Mouse (Mus musculus) midbrain, embryonic 13.5 days (tissue): ENCODE data around the gene Tut7. TPM values are rescaled to one million over a fixed set of nuclear protein-coding genes. Genes with fewer than 3 reads are reported as not detected.
"Not testable (repeated sequence)": the region's sequence is repeated elsewhere in the genome, so short reads cannot be mapped to it uniquely, and the experiment has no call there.

Experiments
- ATAC-seq: fragments of 200-750 bp; cut with Nextera tagmentation; 2 replicates; pipeline ENCODE4 v1.8.0; 2017; ENCODE audit warnings: mild to moderate bottlenecking, moderate TSS enrichment, moderate library complexity
- H3K27ac ChIP-seq: fragments of 300-500 bp; sonication (generic); 2 replicates; pipeline ENCODE4 v1.5.1; 2015; ENCODE audit warnings: inconsistent platforms, mild to moderate bottlenecking, moderate library complexity
- H3K27me3 ChIP-seq: fragments of 300-500 bp; sonication (generic); 2 replicates; pipeline ENCODE4 v1.6.1; 2015; ENCODE audit warnings: mild to moderate bottlenecking, inconsistent platforms
- H3K36me3 ChIP-seq: fragments of 300-500 bp; sonication (generic); 2 replicates; pipeline ENCODE4 v1.6.1; 2015; ENCODE audit warnings: mild to moderate bottlenecking, inconsistent platforms
- H3K4me1 ChIP-seq: fragments of 300-500 bp; sonication (generic); replicated peaks from 2 replicates; pipeline ENCODE4 v1.6.1; 2015; ENCODE audit warnings: inconsistent platforms
- H3K4me2 ChIP-seq: fragments of 300-500 bp; sonication (generic); replicated peaks from 2 replicates; pipeline ENCODE4 v1.6.1; 2015; ENCODE audit warnings: moderate library complexity, mild to moderate bottlenecking, inconsistent platforms
- H3K4me3 ChIP-seq: fragments of 300-500 bp; sonication (generic); replicated peaks from 2 replicates; pipeline ENCODE4 v1.5.1; 2015; ENCODE audit warnings: mild to moderate bottlenecking, inconsistent platforms
- H3K9ac ChIP-seq: fragments of 300-500 bp; sonication (generic); replicated peaks from 2 replicates; pipeline ENCODE4 v1.6.1; 2015; ENCODE audit warnings: mild to moderate bottlenecking, inconsistent platforms
- H3K9me3 ChIP-seq: fragments of 300-500 bp; sonication (generic); 2 replicates; pipeline ENCODE4 v1.6.1; 2016; ENCODE audit warnings: mild to moderate bottlenecking, inconsistent platforms
- WGBS: fragments of 180-500 bp; shearing (Covaris S2); methylation state at CpG from one replicate; pipeline ENCODE4 v1.1.7; 2015; 5-methylcytosine and 5-hydroxymethylcytosine counted together
- polyA plus RNA-seq: library from polyadenylated mRNA; unstranded; fragments of >200 nt; fragmentation: Nextera tagmentation; extraction: Ambion mirVana; gene quantifications from 2 replicates; pipeline ENCODE4 v1.2.1, GENCODE M21; 2015

Gene Tut7
- polyA plus RNA-seq, 1 experiment from 2014 or later: 58.7 TPM

DNA sequence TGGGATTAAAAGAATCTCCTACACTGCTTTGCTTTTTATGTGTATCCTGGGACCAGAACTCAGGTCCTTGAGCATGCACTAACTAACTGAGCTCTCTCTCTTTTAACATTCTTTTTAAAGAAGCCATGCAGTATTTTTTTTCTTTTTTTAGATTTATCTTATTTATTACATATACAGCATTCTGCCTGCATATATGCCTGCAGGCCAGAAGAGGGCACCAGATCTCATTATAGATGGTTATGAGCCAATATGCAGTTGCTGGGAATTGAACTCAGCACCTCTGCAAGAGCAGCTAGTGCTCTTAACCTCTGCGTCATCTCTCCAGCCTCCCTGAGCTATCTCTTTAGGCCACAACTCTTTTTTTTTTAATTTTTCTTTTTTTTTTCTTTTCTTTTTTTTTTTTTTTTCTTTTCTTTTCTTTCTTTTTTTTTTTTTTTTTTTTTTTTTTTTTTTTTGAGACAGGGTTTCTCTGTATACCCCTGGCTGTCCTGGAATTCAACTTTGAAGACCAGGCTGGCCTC, 43.1 kb downstream of the Tut7 start:
- not testable (repeated sequence) for H3K9me3 ChIP-seq, H3K27me3 ChIP-seq, H3K9ac ChIP-seq, H3K4me1 ChIP-seq, H3K4me2 ChIP-seq, H3K4me3 ChIP-seq, ATAC-seq, H3K27ac ChIP-seq
- H3K36me3 ChIP-seq: peaks cover 95% of the 10 kb centered on the region
- 100% methylated on average over 1 of the region's 1 CpGs for WGBS

DNA sequence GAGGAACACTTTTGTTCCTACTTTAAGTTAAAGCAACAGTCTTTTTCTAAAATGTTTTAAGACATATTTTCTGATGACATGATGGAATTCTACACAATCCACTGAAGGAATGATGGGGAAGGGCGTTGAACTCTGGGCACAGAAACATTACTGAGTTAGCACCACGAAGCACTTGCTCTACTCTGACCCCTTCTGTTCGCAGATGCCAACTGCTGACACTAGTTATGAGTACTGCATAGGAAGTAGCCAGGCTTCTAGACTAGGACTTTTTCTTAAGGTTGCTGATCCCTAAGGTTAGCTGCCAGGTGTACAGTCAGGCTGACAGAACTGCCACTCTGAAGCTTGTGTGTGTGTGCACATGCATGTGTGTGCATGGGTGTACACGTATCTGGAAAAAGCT, 43.7 kb downstream of the Tut7 start:
- ATAC-seq: no peak
- Histone ChIP-seq H3K4me2 (no peak overlapping the region), H3K9me3 (no peaks in the 10 kb centered on the region), H3K36me3 (peaks cover 91% of the 10 kb centered on the region), H3K9ac (no peak overlapping the region), H3K27ac (no peak overlapping the region), H3K4me3 (no peak overlapping the region), H3K4me1 (no peaks in the 10 kb centered on the region), H3K27me3 (no peaks in the 10 kb centered on the region)
- WGBS: 94% methylated on average over 4 of the region's 4 CpGs

GRCm38 (mm10) chr13:59775168-59775567, 47.8 kb downstream of the Tut7 start:
- ATAC-seq: no peak
- Histone ChIP-seq H3K4me1 (peaks cover 13% of the 10 kb centered on the region), H3K27me3 (no peaks in the 10 kb centered on the region), H3K36me3 (peaks cover 79% of the 10 kb centered on the region), H3K4me3 (no peak overlapping the region), H3K4me2 (no peak overlapping the region), H3K27ac (no peak overlapping the region), H3K9me3 (no peaks in the 10 kb centered on the region), H3K9ac (no peak overlapping the region)
- WGBS: 90% methylated on average over 3 of the region's 3 CpGs

DNA sequence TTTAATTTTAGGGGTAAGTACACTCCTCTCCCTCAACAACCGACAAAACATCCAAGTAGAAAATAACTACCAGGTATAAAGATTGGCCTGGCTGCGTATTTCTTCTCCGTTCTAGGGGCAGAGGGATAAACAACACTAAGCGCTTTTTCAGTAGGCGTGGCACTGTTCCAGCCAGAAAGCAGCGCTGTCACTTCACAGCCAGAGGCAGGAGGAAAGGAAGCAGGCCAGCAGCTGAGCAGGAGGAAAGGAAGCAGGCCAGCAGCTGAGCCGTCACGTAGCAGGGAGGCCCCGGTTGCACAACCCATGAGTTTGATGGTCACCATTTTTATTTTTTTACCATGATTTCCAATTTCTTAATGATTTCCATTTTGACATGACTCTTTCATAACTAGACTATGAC, 51.7 kb downstream of the Tut7 start:
- Histone ChIP-seq H3K4me2 (peak overlapping the region; percentile 68), H3K9ac (peak overlapping the region; percentile 75), H3K4me1 (peaks cover 40% of the 10 kb centered on the region), H3K27me3 (no peaks in the 10 kb centered on the region), H3K9me3 (no peaks in the 10 kb centered on the region), H3K36me3 (peaks cover 46% of the 10 kb centered on the region), H3K27ac (peak overlapping the region; percentile 98; the same call in 1 of the 2 replicates), H3K4me3 (peak overlapping the region; percentile 84; the same call in 1 of the 2 replicates)
- WGBS: 79% methylated on average over 9 of the region's 9 CpGs
- no peak for ATAC-seq

DNA sequence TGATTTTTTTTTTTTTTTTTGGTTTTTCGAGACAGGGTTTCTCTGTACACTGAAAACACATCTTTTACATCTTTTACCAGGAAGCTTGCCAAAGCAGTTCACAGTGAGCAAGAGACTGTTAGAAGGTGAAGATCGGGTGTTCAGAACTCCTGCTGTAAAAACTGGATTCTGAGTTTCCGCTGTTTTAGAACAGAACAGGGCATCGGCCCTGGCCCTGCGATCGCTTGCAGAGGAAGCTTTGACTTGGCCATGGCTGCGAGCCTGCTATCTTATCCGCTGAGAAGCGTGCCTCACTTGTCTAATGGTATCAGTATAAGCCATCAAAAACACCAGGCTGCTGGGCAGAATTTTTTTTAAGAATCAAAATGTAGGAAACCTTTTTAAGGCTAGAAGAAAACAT, 52.1 kb downstream of the Tut7 start:
- Histone ChIP-seq H3K9ac (peak overlapping the region; percentile 75), H3K4me1 (peaks cover 44% of the 10 kb centered on the region), H3K36me3 (peaks cover 42% of the 10 kb centered on the region), H3K4me2 (peak overlapping the region; percentile 68), H3K9me3 (no peaks in the 10 kb centered on the region), H3K27me3 (no peaks in the 10 kb centered on the region), H3K4me3 (peak overlapping the region; percentile 84), H3K27ac (peak overlapping the region; percentile 98)
- ATAC-seq: no peak
- WGBS: 78% methylated on average over 9 of the region's 9 CpGs

DNA sequence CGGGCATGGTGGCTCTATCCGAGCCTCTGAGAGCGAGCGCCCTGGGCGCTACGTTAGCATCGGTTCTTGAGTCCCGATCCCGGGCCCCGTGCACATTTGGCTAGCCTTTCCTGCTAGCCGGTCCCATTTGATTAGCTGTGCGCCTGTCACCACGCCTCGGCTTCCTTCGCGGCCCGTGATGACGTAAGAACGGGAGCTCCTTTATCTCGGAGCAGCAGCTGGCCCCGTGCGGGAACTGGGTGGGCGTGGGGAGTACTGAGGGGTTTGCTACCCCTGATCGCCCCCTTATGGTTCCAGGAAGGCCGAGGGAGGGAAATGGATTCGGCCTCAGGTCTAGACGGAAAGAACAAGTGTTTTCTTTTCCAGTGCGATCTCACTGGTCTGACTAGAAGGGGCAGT, 52.8 kb downstream of the Tut7 start:
- H3K4me1 ChIP-seq: peaks cover 47% of the 10 kb centered on the region
- WGBS: under 1% methylated on average over 28 of the region's 28 CpGs
- peak overlapping the region; percentile 68 for H3K4me2 ChIP-seq
- ATAC-seq: peak; percentile 89
- H3K27me3 ChIP-seq: no peaks in the 10 kb centered on the region
- H3K36me3 ChIP-seq: peaks cover 36% of the 10 kb centered on the region
- H3K9ac ChIP-seq: peak overlapping the region; percentile 75
- peak overlapping the region; percentile 98 for H3K27ac ChIP-seq
- H3K9me3 ChIP-seq: no peaks in the 10 kb centered on the region
- H3K4me3 ChIP-seq: peak overlapping the region; percentile 84

- Histone ChIP-seq H3K27ac (peak within 1 kb of the TSS; percentile 98), H3K9ac (peak within 1 kb of the TSS; percentile 87), H3K9me3 (no peaks in the 10 kb centered on the region), H3K27me3 (no peaks in the 10 kb centered on the region), H3K4me3 (peak within 1 kb of the TSS; percentile 84), H3K4me1 (peaks cover 47% of the 10 kb centered on the region), H3K4me2 (peak within 1 kb of the TSS; percentile 68), H3K36me3 (peaks cover 31% of the 10 kb centered on the region)
- peak; percentile 99 for ATAC-seq
- under 1% methylated on average over 91 of the region's 91 CpGs for WGBS
Measured at GRCm38 (mm10) chr13:59769296-59770163, 53.4 kb downstream of the Tut7 start, which contains the start of gene Isca1. Gene Isca1, minus strand, starts transcription at chr13:59769810.

- Histone ChIP-seq H3K9me3 (no peaks in the 10 kb centered on the region), H3K4me1 (peaks cover 47% of the 10 kb centered on the region), H3K4me3 (peak overlapping the region; percentile 84), H3K27ac (no peak overlapping the region; the same call in 1 of the 2 replicates), H3K4me2 (peak overlapping the region; percentile 57), H3K27me3 (no peaks in the 10 kb centered on the region), H3K9ac (peak overlapping the region; percentile 87), H3K36me3 (peaks cover 26% of the 10 kb centered on the region)
- ATAC-seq: no peak
- WGBS: 34% methylated on average over 13 of the region's 13 CpGs
Measured at GRCm38 (mm10) chr13:59768531-59768930, 54.4 kb downstream of the Tut7 start.

DNA sequence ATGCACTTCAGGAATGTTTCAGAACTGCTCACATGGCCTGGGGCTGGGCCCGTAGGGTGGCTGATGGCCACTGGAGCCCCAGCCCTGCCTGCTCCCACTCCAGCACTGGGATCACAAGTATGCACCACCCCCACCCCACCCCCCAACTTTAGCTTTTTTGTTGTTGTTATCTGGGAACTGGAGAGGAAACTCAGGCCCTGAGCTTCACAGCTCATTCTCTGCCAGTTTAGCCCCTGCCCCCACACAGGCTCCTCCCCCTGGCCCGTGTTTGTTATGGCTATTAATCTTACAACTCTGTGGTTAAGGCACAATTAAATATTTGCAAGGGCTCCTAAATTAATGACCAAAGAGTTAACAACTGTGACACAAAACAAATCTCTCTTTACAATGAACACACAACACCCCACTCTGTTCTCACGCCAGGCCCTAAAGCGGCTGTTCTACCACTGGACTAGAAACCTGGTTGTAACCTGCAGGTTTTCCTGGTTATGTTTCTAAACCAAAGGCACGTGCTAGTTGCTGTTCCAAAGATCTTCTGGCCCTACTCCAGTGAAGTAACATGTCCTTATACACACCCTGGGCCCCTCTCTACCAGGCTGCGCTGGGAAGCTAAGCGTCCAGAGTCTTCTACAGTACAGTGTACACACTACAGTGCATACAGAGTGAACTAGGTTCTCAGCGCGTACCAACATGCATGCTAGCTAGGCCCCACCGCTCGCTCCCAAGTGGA, 56.0 kb downstream of the Tut7 start:
- Histone ChIP-seq H3K27ac (no peak overlapping the region), H3K4me2 (peak overlapping the region; percentile 15), H3K27me3 (no peaks in the 10 kb centered on the region), H3K36me3 (peaks cover 18% of the 10 kb centered on the region), H3K9me3 (no peaks in the 10 kb centered on the region), H3K4me3 (no peak overlapping the region), H3K4me1 (peaks cover 47% of the 10 kb centered on the region), H3K9ac (0 out of 2 replicates have a peak overlapping the region, but pooled peaks have one; percentile 2)
- ATAC-seq: no peak
- 85% methylated on average over 11 of the region's 11 CpGs for WGBS

DNA sequence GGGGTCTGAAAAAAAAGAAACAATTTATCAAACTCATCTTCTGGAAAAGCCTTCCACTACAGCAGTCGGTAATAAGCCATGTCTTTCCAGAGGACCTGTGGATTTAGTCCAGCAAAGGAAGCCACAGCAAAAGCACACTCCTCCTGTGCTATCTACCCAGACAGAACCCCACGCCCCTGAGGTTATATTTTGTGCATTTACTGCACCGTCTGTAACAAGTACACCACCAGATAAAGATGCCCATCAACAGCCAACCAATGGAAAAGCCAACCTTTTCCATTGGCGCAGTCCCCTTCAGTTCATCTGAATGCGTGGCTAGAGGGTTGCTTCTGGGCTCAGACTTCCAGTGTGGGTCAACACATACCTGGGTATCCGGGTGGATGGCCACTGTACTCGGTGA, 60.2 kb downstream of the Tut7 start:
- WGBS: 94% methylated on average over 7 of the region's 7 CpGs
- Histone ChIP-seq H3K4me2 (no peak overlapping the region), H3K27ac (no peak overlapping the region), H3K4me1 (peaks cover 22% of the 10 kb centered on the region), H3K36me3 (peaks cover 43% of the 10 kb centered on the region), H3K9me3 (no peaks in the 10 kb centered on the region), H3K27me3 (no peaks in the 10 kb centered on the region), H3K9ac (no peak overlapping the region), H3K4me3 (no peak overlapping the region)
- ATAC-seq: no peak

- H3K36me3 ChIP-seq: peaks cover 60% of the 10 kb centered on the region
- no peak overlapping the region for H3K4me3 ChIP-seq
- no peak overlapping the region for H3K9ac ChIP-seq
- ATAC-seq: no peak
- no peaks in the 10 kb centered on the region for H3K27me3 ChIP-seq
- no peaks in the 10 kb centered on the region for H3K4me1 ChIP-seq
- H3K9me3 ChIP-seq: no peaks in the 10 kb centered on the region
- H3K27ac ChIP-seq: no peak overlapping the region
- 98% methylated on average over 7 of the region's 7 CpGs for WGBS
- H3K4me2 ChIP-seq: no peak overlapping the region
Measured at GRCm38 (mm10) chr13:59756906-59757305, 66.0 kb downstream of the Tut7 start.

DNA sequence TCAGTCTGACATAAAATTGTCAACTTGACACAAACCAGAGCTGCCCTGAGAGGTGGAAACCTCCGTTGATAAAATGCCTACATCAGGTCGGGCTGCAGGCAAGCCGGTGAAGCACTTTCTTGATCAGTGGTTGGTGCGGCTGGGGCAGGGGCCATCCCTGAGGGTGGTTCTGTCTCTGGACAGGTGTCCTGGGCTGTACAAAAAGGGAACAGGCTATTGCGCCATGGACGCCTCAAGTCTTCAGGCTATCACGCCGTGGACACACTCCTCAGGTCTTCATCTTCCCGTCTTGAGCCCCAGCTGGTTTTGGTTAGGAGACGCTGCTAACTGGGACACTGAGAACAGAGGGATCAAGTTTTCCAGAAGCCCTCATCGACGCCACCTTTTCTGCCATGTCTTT, 72.6 kb downstream of the Tut7 start:
- 90% methylated on average over 12 of the region's 12 CpGs for WGBS
- Histone ChIP-seq H3K4me1 (no peaks in the 10 kb centered on the region), H3K4me2 (no peak overlapping the region), H3K27ac (no peak overlapping the region), H3K4me3 (no peak overlapping the region), H3K36me3 (peaks cover 15% of the 10 kb centered on the region), H3K27me3 (no peaks in the 10 kb centered on the region), H3K9me3 (no peaks in the 10 kb centered on the region), H3K9ac (no peak overlapping the region)
- ATAC-seq: no peak
